Mouse (Mus musculus) brain, embryonic 14.5 days (tissue): ENCODE results near the gene Gipc1.

ENCODE experiments used
- CTCF ChIP-seq: fragments of 200-500 bp; IDR thresholded peaks from 2 replicates; pipeline ENCODE4 v1.5.1; 2012; ENCODE audit warnings: inconsistent platforms, mild to moderate bottlenecking, moderate library complexity, borderline replicate concordance; ENCODE audit not compliant: insufficient read depth, insufficient read length; ENCODE audit errors: extremely low read depth
- POLR2A ChIP-seq: fragments of 200-500 bp; IDR thresholded peaks from 2 replicates; pipeline ENCODE4 v1.6.1; 2012; ENCODE audit warnings: mild to moderate bottlenecking, inconsistent platforms, borderline replicate concordance; ENCODE audit not compliant: poor library complexity, insufficient read depth, insufficient read length, severe bottlenecking; ENCODE audit errors: extremely low read depth

- TF ChIP-seq CTCF (no peak), POLR2A (no peak)
These were observed 32.8 kb upstream of the Gipc1 start for GRCm38 (mm10) chr8:83619568-83620285.
